Mouse (Mus musculus) lung, embryonic 14.5 days (tissue): ENCODE measurements around the gene C8a. TPM values are rescaled to one million over a fixed set of nuclear protein-coding genes. Genes with fewer than 3 reads are reported as not detected.

Experiments
- ATAC-seq: fragments of 200-750 bp; cut with Nextera tagmentation; 2 replicates; pipeline ENCODE4 v1.8.0; 2017; ENCODE audit warnings: mild to moderate bottlenecking, moderate TSS enrichment, moderate library complexity; ENCODE audit not compliant: insufficient read depth
- DNase-seq: peaks from one replicate; pipeline ENCODE4 v3.0.0-alpha.2; 2015
- H3K27ac ChIP-seq: fragments of 300-500 bp; sonication (generic); 2 replicates; pipeline ENCODE4 v1.5.1; 2014; ENCODE audit warnings: low read depth, mild to moderate bottlenecking, moderate library complexity
- H3K27me3 ChIP-seq: fragments of 300-500 bp; sonication (generic); 2 replicates; pipeline ENCODE4 v1.6.1; 2014; ENCODE audit warnings: low read length, control low read depth; ENCODE audit not compliant: insufficient read depth
- H3K36me3 ChIP-seq: fragments of 300-500 bp; sonication (generic); 2 replicates; pipeline ENCODE4 v1.6.1; 2014; ENCODE audit warnings: control low read depth; ENCODE audit not compliant: insufficient read depth
- H3K4me1 ChIP-seq: fragments of 300-500 bp; sonication (generic); 2 replicates; pipeline ENCODE4 v1.6.1; 2014; ENCODE audit warnings: antibody characterized with exemption, control low read depth; ENCODE audit not compliant: insufficient read depth
- H3K4me2 ChIP-seq: fragments of 300-500 bp; sonication (generic); 2 replicates; pipeline ENCODE4 v1.6.1; 2014; ENCODE audit warnings: mild to moderate bottlenecking
- H3K4me3 ChIP-seq: fragments of 300-500 bp; sonication (generic); 2 replicates; pipeline ENCODE4 v1.5.1; 2014; ENCODE audit warnings: low read depth, low read length
- H3K9ac ChIP-seq: fragments of 300-500 bp; sonication (generic); 2 replicates; pipeline ENCODE4 v1.6.1; 2014
- H3K9me3 ChIP-seq: fragments of 300-500 bp; sonication (generic); 2 replicates; pipeline ENCODE4 v1.6.1; 2016; ENCODE audit warnings: low read depth, low read length, control low read depth
- CTCF ChIP-seq: IDR thresholded peaks from 2 replicates; pipeline ENCODE4 v1.5.1; 2016; ENCODE audit warnings: antibody characterized with exemption, low read depth
- WGBS: fragments of 180-500 bp; shearing (Covaris S2); extraction: QIAGEN DNeasy Blood & Tissue Kit; methylation state at CpG from one replicate; pipeline ENCODE4 v1.1.7; 2014; 5-methylcytosine and 5-hydroxymethylcytosine counted together
- polyA plus RNA-seq: library from polyadenylated mRNA; unstranded; fragments of >200 nt; fragmentation: Nextera tagmentation; extraction: Ambion mirVana; gene quantifications from 2 replicates; pipeline ENCODE4 v1.2.1, GENCODE M21; 2014

Gene C8a
- polyA plus RNA-seq, 1 experiment from 2014 or later = not detected

DNA sequence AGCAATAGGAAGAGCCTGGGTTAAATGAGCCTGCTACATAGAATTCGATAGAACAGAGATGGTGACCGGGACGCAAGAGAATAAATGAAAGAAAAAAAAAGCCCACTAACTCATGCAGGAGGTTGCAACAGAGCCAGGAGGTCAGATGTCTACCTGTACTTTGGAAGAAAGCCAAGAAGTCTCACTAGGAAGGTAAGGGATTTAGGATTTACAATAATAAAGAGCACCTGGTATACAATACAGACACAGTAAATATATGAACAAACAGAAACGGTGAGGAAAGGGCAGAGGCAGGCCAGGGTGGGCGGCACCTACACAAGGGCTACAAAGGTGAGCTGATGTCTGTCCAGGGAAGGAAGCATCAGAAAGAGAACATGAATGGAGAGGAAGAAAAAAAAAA is 34.0 kb downstream of the C8a start:
- no peak overlapping the region for H3K27ac ChIP-seq
- no peak for TF ChIP-seq CTCF
- H3K9me3 ChIP-seq = no peaks in the 10 kb centered on the region
- H3K9ac ChIP-seq = no peak overlapping the region
- ATAC-seq = no peak
- H3K27me3 ChIP-seq = no peaks in the 10 kb centered on the region
- WGBS = 80% methylated on average over 5 of the region's 5 CpGs
- DNase-seq = no peak
- no peak overlapping the region for H3K4me3 ChIP-seq
- H3K36me3 ChIP-seq = no peaks in the 10 kb centered on the region
- H3K4me1 ChIP-seq = no peaks in the 10 kb centered on the region
- H3K4me2 ChIP-seq = no peak overlapping the region

DNA sequence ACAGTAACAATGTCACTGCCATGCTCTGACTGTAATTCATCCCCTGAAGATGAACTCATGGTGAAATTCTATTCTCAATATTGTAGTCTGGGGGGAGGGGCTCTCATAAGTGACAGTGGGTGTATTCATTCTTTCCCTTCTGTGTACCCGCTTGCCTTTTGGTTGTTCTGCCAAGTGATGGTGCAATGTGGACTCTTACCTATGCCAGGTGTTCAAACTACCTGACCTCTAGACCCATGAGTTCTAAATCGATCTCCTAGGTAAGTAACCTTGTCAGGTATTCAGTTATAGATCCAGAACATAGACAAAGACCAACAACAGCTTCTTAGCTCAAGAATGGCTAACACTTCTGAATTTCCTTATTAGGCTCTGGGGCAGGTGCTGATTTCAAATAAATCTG is 37.9 kb downstream of the C8a start:
- no peak for DNase-seq
- no peak overlapping the region for H3K9ac ChIP-seq
- ATAC-seq = no peak
- 79% methylated on average over 2 of the region's 2 CpGs for WGBS
- H3K4me1 ChIP-seq = no peaks in the 10 kb centered on the region
- no peak overlapping the region for H3K27ac ChIP-seq
- no peak overlapping the region for H3K4me3 ChIP-seq
- no peak overlapping the region for H3K4me2 ChIP-seq
- no peaks in the 10 kb centered on the region for H3K27me3 ChIP-seq
- TF ChIP-seq CTCF = no peak
- H3K9me3 ChIP-seq = no peaks in the 10 kb centered on the region
- H3K36me3 ChIP-seq = no peaks in the 10 kb centered on the region

DNA sequence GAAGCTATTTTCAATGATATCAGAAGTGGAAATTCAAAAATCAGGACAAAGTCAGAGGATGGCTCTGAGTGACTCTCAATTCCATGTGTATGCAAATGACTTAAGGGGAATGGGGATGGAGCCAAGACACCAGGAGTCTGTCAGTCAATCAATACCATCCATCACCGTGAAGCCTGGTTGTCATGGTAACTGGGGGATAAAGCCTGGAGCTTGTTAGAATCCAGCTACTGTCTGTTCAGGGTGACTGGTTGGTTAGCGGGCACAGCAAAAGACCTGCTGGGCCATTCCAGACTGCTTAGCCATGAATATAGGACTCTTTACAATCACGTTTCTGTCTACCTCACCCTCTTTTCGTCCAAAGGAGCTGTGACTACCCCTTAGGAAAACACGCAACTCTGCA is 41.1 kb downstream of the C8a start:
- Histone ChIP-seq H3K4me1 (no peaks in the 10 kb centered on the region), H3K4me3 (no peak overlapping the region), H3K4me2 (no peak overlapping the region), H3K27me3 (no peaks in the 10 kb centered on the region), H3K36me3 (no peaks in the 10 kb centered on the region), H3K9me3 (no peaks in the 10 kb centered on the region), H3K27ac (no peak overlapping the region), H3K9ac (no peak overlapping the region)
- WGBS = 57% methylated on average over 5 of the region's 5 CpGs
- no peak for ATAC-seq
- DNase-seq = no peak
- TF ChIP-seq CTCF = no peak

DNA sequence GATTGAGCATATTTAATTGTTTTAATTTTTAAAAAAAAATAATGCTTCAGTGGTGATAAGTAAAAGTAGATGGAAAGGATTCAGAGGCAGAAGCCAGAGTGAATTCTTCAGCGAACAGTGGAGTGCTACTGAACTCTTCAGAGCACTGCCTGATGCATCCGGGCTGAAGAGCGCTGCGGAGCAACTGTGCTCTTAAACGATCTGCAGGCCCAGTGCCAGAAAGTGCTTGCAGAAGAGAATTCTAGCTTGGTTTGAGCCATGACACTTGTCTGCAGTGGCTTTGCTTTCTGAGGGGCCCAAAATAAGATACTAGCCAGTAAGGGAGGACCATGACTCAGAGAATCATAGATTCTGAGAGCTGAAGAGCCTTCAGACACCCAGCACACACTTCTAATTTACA is 47.3 kb downstream of the C8a start:
- H3K4me1 ChIP-seq = no peaks in the 10 kb centered on the region
- H3K4me2 ChIP-seq = no peak overlapping the region
- TF ChIP-seq CTCF = no peak
- WGBS = 54% methylated on average over 5 of the region's 5 CpGs
- ATAC-seq = no peak
- H3K9ac ChIP-seq = no peak overlapping the region
- H3K36me3 ChIP-seq = no peaks in the 10 kb centered on the region
- no peak overlapping the region for H3K27ac ChIP-seq
- no peaks in the 10 kb centered on the region for H3K9me3 ChIP-seq
- H3K27me3 ChIP-seq = no peaks in the 10 kb centered on the region
- DNase-seq = peak; percentile 50
- no peak overlapping the region for H3K4me3 ChIP-seq

DNA sequence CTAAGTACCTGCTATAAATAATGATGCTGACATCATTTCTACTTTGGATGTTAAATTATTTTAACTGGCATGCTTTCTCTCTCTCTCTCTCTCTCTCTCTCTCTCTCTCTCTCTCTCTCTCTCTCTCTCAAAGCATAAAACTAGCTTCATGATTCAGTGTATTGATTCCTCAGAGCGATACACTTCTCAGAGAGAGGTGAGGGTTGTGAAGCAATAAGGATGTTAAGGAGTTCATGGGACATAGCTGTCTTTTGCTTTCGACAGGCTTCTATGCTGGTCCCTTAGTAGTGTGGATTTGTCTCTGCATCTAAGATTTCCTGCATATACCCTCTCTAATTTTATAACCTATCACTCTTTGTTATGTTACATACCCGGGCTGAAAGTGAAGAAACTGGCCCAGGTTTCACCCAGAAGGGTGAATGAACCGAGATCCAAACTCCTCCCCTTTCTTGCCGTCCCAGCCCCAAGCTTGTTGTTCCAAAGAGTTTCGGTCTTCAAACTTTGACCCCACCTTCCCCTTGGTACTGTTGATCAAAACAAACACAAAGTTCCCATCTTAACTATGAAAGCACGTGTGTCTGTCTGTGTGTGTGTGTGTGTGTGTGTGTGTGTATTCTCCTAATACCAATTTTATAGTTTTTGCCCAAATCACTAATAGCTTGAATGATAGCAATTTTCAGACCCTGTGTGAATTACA is 51.7 kb downstream of the C8a start:
- 62% methylated on average over 7 of the region's 7 CpGs for WGBS
- Histone ChIP-seq H3K9me3 (no peaks in the 10 kb centered on the region), H3K36me3 (no peaks in the 10 kb centered on the region), H3K27me3 (no peaks in the 10 kb centered on the region), H3K4me2 (no peak overlapping the region), H3K4me1 (no peaks in the 10 kb centered on the region), H3K27ac (no peak overlapping the region), H3K9ac (no peak overlapping the region), H3K4me3 (no peak overlapping the region)
- TF ChIP-seq CTCF = no peak
- ATAC-seq (no peak), DNase-seq (no peak)

DNA sequence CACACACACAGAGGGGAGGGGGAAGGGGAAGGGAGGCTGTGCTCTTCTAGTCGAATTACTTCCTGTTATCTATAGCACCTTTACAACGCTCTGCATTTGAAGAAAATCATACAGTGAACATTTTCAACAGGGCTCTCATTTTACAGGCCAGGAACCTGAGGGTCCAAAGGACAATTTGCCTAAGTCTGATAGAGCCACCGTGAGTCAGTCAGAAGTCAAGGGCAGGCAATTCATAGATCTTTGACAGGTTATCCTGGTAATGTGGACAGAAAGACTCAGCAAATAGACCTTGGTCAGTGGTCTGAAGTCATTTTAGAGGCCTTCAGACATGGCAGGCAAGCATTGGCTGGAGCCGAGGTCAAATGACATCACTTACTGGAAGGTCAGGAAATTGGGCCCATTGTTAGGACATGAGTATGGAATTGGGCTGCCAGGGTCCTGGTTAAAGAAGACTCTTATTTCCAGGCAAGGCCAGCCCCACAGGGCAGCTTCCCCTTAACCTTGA is 52.5 kb downstream of the C8a start:
- WGBS = 60% methylated on average over 4 of the region's 4 CpGs
- no peak for DNase-seq
- Histone ChIP-seq H3K27me3 (no peaks in the 10 kb centered on the region), H3K9me3 (no peaks in the 10 kb centered on the region), H3K9ac (no peak overlapping the region), H3K36me3 (no peaks in the 10 kb centered on the region), H3K4me2 (no peak overlapping the region), H3K4me3 (no peak overlapping the region), H3K27ac (no peak overlapping the region), H3K4me1 (no peaks in the 10 kb centered on the region)
- no peak for TF ChIP-seq CTCF
- ATAC-seq = no peak

DNA sequence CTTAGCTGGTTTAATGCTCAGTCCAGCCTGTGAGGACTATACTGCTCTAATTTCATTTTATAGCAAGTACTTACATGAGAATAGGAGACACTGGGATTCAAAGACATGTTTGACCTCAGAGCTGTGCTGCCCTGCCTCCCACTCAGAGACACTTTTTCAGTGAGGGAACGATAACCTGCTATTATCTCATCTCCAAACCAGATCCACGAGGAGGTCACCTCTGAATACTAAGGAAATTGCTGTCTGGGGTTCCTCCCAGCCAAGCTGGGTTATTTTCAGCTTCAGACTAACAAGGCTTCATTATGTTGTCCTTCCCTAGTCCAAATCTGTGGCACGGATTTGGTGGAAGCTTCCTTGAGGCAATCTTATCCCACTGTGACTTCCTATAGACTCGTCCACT is 56.3 kb downstream of the C8a start:
- no peaks in the 10 kb centered on the region for H3K27me3 ChIP-seq
- H3K9ac ChIP-seq = no peak overlapping the region
- no peaks in the 10 kb centered on the region for H3K4me1 ChIP-seq
- no peaks in the 10 kb centered on the region for H3K9me3 ChIP-seq
- H3K27ac ChIP-seq = no peak overlapping the region
- TF ChIP-seq CTCF = no peak
- ATAC-seq (no peak), DNase-seq (no peak)
- H3K36me3 ChIP-seq = no peaks in the 10 kb centered on the region
- no peak overlapping the region for H3K4me3 ChIP-seq
- 67% methylated on average over 4 of the region's 4 CpGs for WGBS
- H3K4me2 ChIP-seq = no peak overlapping the region
